Mouse (Mus musculus): ENCODE measurements around the gene Cit. TPM values are rescaled to one million over a fixed set of nuclear protein-coding genes. Genes with fewer than 3 reads are reported as not detected.

Cit gene
- total RNA-seq, 1 experiment, result 43.4 TPM

- no peak overlapping the region for H3K27ac ChIP-seq (ENCODE audit: insufficient read depth, low read depth, low read length, poor library complexity, severe bottlenecking)
These were observed 186.1 kb downstream of the Cit start for GRCm38 (mm10) chr5:116031190-116031577.

GRCm38 (mm10) chr5:116036465-116036864 lies 191.4 kb downstream of the Cit start:
- no peaks in the 10 kb centered on the region for H3K9me3 ChIP-seq (ENCODE audit: control insufficient read depth, insufficient read depth, low read depth, low read length)
- H3K9ac ChIP-seq (ENCODE audit: insufficient read depth, low read depth, low read length, poor library complexity, severe bottlenecking), result no peak overlapping the region
- H3K4me1 ChIP-seq (ENCODE audit: control insufficient read depth in 2 of 2, insufficient read depth in 2 of 2, low read length in 2 of 2, poor library complexity in 1 of 2), result peaks cover 9 to 11% of the 10 kb centered on the region in 2 experiments; a peak in 1 of 4 replicates
- in situ Hi-C loops (cut with MboI; ENCODE audit: low sequenced_read_pairs in 2 of 2, unreplicated experiment in 2 of 2), result no loop called here
- no peaks in the 10 kb centered on the region for H3K36me3 ChIP-seq (ENCODE audit: control insufficient read depth, insufficient read depth, low read length, poor library complexity, severe bottlenecking)
- no peak overlapping the region for H3K4me3 ChIP-seq (ENCODE audit: insufficient read depth in 1 of 2, low read depth in 1 of 2, low read length in 2 of 2, poor library complexity in 1 of 2, severe bottlenecking in 1 of 2)
- H3K27ac ChIP-seq (ENCODE audit: insufficient read depth, low read depth, low read length, poor library complexity, severe bottlenecking), result no peak overlapping the region
- DNase-seq (ENCODE audit: low read depth, low spot score), result no peak
- TF ChIP-seq CHD2 (IDR thresholded peaks at IDR 0.05; ENCODE audit: low read depth, low read length) (no peak), HCFC1 (IDR thresholded peaks at IDR 0.05; ENCODE audit: borderline replicate concordance, insufficient read depth, low read length) (no peak), ZC3H11A (IDR thresholded peaks at IDR 0.05; ENCODE audit: borderline replicate concordance, low read depth, low read length) (no peak), ZNF384 (IDR thresholded peaks at IDR 0.05; ENCODE audit: low read depth, low read length) (no peak), MAFK (IDR thresholded peaks at IDR 0.05; ENCODE audit: insufficient read depth, low read depth, low read length) (no peak)

More at GRCm38 (mm10) chr5:116031190-116031577, 186.1 kb downstream of the Cit start:
- Histone ChIP-seq H3K4me1 (ENCODE audit: control insufficient read depth in 2 of 2, insufficient read depth in 2 of 2, low read length in 2 of 2, poor library complexity in 1 of 2) (peaks cover 5 to 16% of the 10 kb centered on the region in 2 experiments; a peak in 3 of 4 replicates), H3K4me3 (ENCODE audit: insufficient read depth in 1 of 2, low read depth in 1 of 2, low read length in 2 of 2, poor library complexity in 1 of 2, severe bottlenecking in 1 of 2) (peak overlapping the region in 1 of 2 experiments; percentile 23; a peak in 1 of 4 replicates), H3K9ac (ENCODE audit: insufficient read depth, low read depth, low read length, poor library complexity, severe bottlenecking) (no peak overlapping the region), H3K36me3 (ENCODE audit: control insufficient read depth, insufficient read depth, low read length, poor library complexity, severe bottlenecking) (no peaks in the 10 kb centered on the region), H3K9me3 (ENCODE audit: control insufficient read depth, insufficient read depth, low read depth, low read length) (no peaks in the 10 kb centered on the region)
- peak; percentile 86 for DNase-seq (ENCODE audit: low read depth, low spot score)
- TF ChIP-seq ZC3H11A (IDR thresholded peaks at IDR 0.05; ENCODE audit: borderline replicate concordance, low read depth, low read length) (peak; percentile 45; the same call in 1 of the 2 replicates), ZNF384 (IDR thresholded peaks at IDR 0.05; ENCODE audit: low read depth, low read length) (no peak)
- in situ Hi-C loops (cut with MboI; ENCODE audit: low sequenced_read_pairs in 2 of 2, unreplicated experiment in 2 of 2), result no loop called here

DNA sequence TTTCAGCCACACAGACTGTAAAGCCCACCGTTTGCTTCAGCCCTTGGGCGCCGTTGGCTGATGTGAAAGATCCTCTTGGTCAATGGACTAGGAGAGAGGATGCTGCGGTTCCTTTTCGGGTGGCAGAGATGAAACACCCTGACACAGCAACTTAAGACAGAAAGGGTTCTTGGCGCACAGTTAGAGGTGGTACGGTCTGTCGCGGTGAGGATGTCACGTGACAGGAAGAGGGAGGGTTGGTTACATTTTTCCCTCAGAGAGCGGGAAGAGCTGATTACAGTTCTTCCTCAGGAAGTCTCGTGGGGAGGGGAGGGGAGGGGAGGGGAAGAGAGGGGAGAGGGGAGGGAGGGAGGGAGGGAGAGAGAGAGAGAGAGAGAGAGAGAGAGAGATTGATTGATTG lies 192.7 kb downstream of the Cit start:
- peak overlapping the region in 1 of 2 experiments; percentile 5; a peak in 1 of 4 replicates for H3K4me3 ChIP-seq (ENCODE audit: insufficient read depth in 1 of 2, low read depth in 1 of 2, low read length in 2 of 2, poor library complexity in 1 of 2, severe bottlenecking in 1 of 2)
- H3K27ac ChIP-seq (ENCODE audit: insufficient read depth, low read depth, low read length, poor library complexity, severe bottlenecking), result no peak overlapping the region
- in situ Hi-C loops (cut with MboI; ENCODE audit: low sequenced_read_pairs in 2 of 2, unreplicated experiment in 2 of 2), result no loop called here
- DNase-seq (ENCODE audit: low read depth, low spot score), result no peak
- H3K36me3 ChIP-seq (ENCODE audit: control insufficient read depth, insufficient read depth, low read length, poor library complexity, severe bottlenecking), result no peaks in the 10 kb centered on the region
- H3K4me1 ChIP-seq (ENCODE audit: control insufficient read depth in 2 of 2, insufficient read depth in 2 of 2, low read length in 2 of 2, poor library complexity in 1 of 2), result peaks cover 9 to 11% of the 10 kb centered on the region in 2 experiments; a peak in 1 of 4 replicates
- H3K9ac ChIP-seq (ENCODE audit: insufficient read depth, low read depth, low read length, poor library complexity, severe bottlenecking), result no peak overlapping the region
- 0 out of 2 replicates have a peak, but pooled peaks have one; percentile 43 for TF ChIP-seq MAFK (IDR thresholded peaks at IDR 0.05; ENCODE audit: insufficient read depth, low read depth, low read length)
- TF ChIP-seq CHD2 (IDR thresholded peaks at IDR 0.05; ENCODE audit: low read depth, low read length), result no peak
- no peak for TF ChIP-seq ZNF384 (IDR thresholded peaks at IDR 0.05; ENCODE audit: low read depth, low read length)
- no peak for TF ChIP-seq ZC3H11A (IDR thresholded peaks at IDR 0.05; ENCODE audit: borderline replicate concordance, low read depth, low read length)
- H3K9me3 ChIP-seq (ENCODE audit: control insufficient read depth, insufficient read depth, low read depth, low read length), result no peaks in the 10 kb centered on the region

GRCm38 (mm10) chr5:116039706-116040105 lies 194.6 kb downstream of the Cit start:
- no peak for DNase-seq (ENCODE audit: low read depth, low spot score)
- H3K27ac ChIP-seq (ENCODE audit: insufficient read depth, low read depth, low read length, poor library complexity, severe bottlenecking), result no peak overlapping the region
- H3K4me1 ChIP-seq (ENCODE audit: control insufficient read depth in 2 of 2, insufficient read depth in 2 of 2, low read length in 2 of 2, poor library complexity in 1 of 2), result peaks cover 9 to 11% of the 10 kb centered on the region in 2 experiments; a peak in 1 of 4 replicates
- in situ Hi-C loops (cut with MboI; ENCODE audit: low sequenced_read_pairs in 2 of 2, unreplicated experiment in 2 of 2), result no loop called here
- no peak overlapping the region for H3K9ac ChIP-seq (ENCODE audit: insufficient read depth, low read depth, low read length, poor library complexity, severe bottlenecking)
- no peaks in the 10 kb centered on the region for H3K9me3 ChIP-seq (ENCODE audit: control insufficient read depth, insufficient read depth, low read depth, low read length)
- no peaks in the 10 kb centered on the region for H3K36me3 ChIP-seq (ENCODE audit: control insufficient read depth, insufficient read depth, low read length, poor library complexity, severe bottlenecking)
- H3K4me3 ChIP-seq (ENCODE audit: insufficient read depth in 1 of 2, low read depth in 1 of 2, low read length in 2 of 2, poor library complexity in 1 of 2, severe bottlenecking in 1 of 2), result no peak overlapping the region
- TF ChIP-seq ZC3H11A (IDR thresholded peaks at IDR 0.05; ENCODE audit: borderline replicate concordance, low read depth, low read length), result no peak
- TF ChIP-seq MAFK (IDR thresholded peaks at IDR 0.05; ENCODE audit: insufficient read depth, low read depth, low read length), result no peak
- TF ChIP-seq CHD2 (IDR thresholded peaks at IDR 0.05; ENCODE audit: low read depth, low read length), result no peak
- no peak for TF ChIP-seq ZNF384 (IDR thresholded peaks at IDR 0.05; ENCODE audit: low read depth, low read length)
- TF ChIP-seq HCFC1 (IDR thresholded peaks at IDR 0.05; ENCODE audit: borderline replicate concordance, insufficient read depth, low read length), result no peak

DNA sequence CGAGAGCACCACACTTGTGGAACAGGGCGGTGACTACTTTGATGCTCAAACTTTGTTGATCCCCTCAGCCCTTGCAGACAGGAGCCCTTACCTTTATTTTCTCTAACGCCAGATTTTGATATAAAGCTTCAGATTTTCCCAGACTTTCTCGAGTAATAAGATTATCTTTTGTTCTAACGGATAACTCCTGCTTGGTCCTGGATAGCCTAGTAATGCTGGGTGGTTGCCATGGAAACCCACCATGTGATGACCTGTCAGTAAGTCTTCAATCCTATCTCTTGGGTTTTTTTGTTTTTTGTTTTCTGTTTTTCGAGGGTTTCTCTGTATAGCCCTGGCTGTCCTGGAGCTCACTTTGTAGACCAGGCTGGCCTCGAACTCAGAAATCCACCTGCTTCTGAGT lies 197.2 kb downstream of the Cit start:
- H3K27ac ChIP-seq (ENCODE audit: insufficient read depth, low read depth, low read length, poor library complexity, severe bottlenecking), result no peak overlapping the region
- H3K4me1 ChIP-seq (ENCODE audit: control insufficient read depth in 2 of 2, insufficient read depth in 2 of 2, low read length in 2 of 2, poor library complexity in 1 of 2), result peaks cover 8 to 9% of the 10 kb centered on the region in 2 experiments; a peak in 1 of 4 replicates
- in situ Hi-C loops (cut with MboI; ENCODE audit: low sequenced_read_pairs in 2 of 2, unreplicated experiment in 2 of 2), result no loop called here
- no peaks in the 10 kb centered on the region for H3K9me3 ChIP-seq (ENCODE audit: control insufficient read depth, insufficient read depth, low read depth, low read length)
- no peak for DNase-seq (ENCODE audit: low read depth, low spot score)
- H3K4me3 ChIP-seq (ENCODE audit: insufficient read depth in 1 of 2, low read depth in 1 of 2, low read length in 2 of 2, poor library complexity in 1 of 2, severe bottlenecking in 1 of 2), result no peak overlapping the region
- no peak for TF ChIP-seq ZC3H11A (IDR thresholded peaks at IDR 0.05; ENCODE audit: borderline replicate concordance, low read depth, low read length)
- no peak for TF ChIP-seq ZNF384 (IDR thresholded peaks at IDR 0.05; ENCODE audit: low read depth, low read length)
- TF ChIP-seq HCFC1 (IDR thresholded peaks at IDR 0.05; ENCODE audit: borderline replicate concordance, insufficient read depth, low read length), result no peak
- TF ChIP-seq CHD2 (IDR thresholded peaks at IDR 0.05; ENCODE audit: low read depth, low read length), result no peak
- TF ChIP-seq MAFK (IDR thresholded peaks at IDR 0.05; ENCODE audit: insufficient read depth, low read depth, low read length), result no peak
- H3K9ac ChIP-seq (ENCODE audit: insufficient read depth, low read depth, low read length, poor library complexity, severe bottlenecking), result no peak overlapping the region
- H3K36me3 ChIP-seq (ENCODE audit: control insufficient read depth, insufficient read depth, low read length, poor library complexity, severe bottlenecking), result no peaks in the 10 kb centered on the region

All from ES-E14 (cell line).